Mouse (Mus musculus) testis, adult 2 months (tissue): ENCODE results near the gene Gnpnat1.

ENCODE experiments used
- CTCF ChIP-seq: fragments of 200-500 bp; IDR thresholded peaks from 2 replicates; pipeline ENCODE4 v1.5.1; 2012; ENCODE audit warnings: low read depth, mild to moderate bottlenecking, inconsistent platforms, low read length, moderate library complexity; ENCODE audit not compliant: control insufficient read depth, insufficient read depth, insufficient replicate concordance
- POLR2A ChIP-seq: fragments of 200-500 bp; IDR thresholded peaks from 2 replicates; pipeline ENCODE4 v1.6.1; 2012; ENCODE audit warnings: low read depth, mild to moderate bottlenecking, inconsistent platforms, low read length, moderate library complexity; ENCODE audit not compliant: control insufficient read depth

- TF ChIP-seq POLR2A (no peak), CTCF (no peak)
These were observed 39.5 kb downstream of the Gnpnat1 start for GRCm38 (mm10) chr14:45365196-45365587.
